Mouse (Mus musculus): Measurements from ENCODE around the gene Rpl35a. TPM values are rescaled to one million over a fixed set of nuclear protein-coding genes. Genes with fewer than 3 reads are reported as not detected.
"Not testable (repeated sequence)": the region's sequence is repeated elsewhere in the genome, so short reads cannot be mapped to it uniquely, and the experiment has no call there.

The Rpl35a gene
- polyA plus RNA-seq, 1 experiment from 2014 or later, result 684 TPM

- Histone ChIP-seq H3K4me1 (peaks cover 39% of the 10 kb centered on the region), H3K9ac (replicated peaks) (0 out of 2 replicates have a peak overlapping the region, but pooled peaks have one; percentile 34), H3K4me2 (replicated peaks) (0 out of 2 replicates have a peak overlapping the region, but pooled peaks have one; percentile 59), H3K36me3 (peaks cover 33% of the 10 kb centered on the region)
- H3K27ac ChIP-seq (replicated peaks); ATAC-seq (ENCODE audit: low FRiP score, low read depth); H3K4me3 ChIP-seq; H3K27me3 ChIP-seq; H3K9me3 ChIP-seq: not testable (repeated sequence)
- WGBS, result 94% methylated on average over 9 of the region's 9 CpGs
These were observed 2.4 kb downstream of the Rpl35a start for GRCm38 (mm10) chr16:33058656-33059055.

- no peak overlapping the region for H3K27ac ChIP-seq (replicated peaks)
- H3K4me2 ChIP-seq (replicated peaks), result no peak overlapping the region
- ATAC-seq (ENCODE audit: low FRiP score, low read depth), result no peak
- no peaks in the 10 kb centered on the region for H3K27me3 ChIP-seq
- 86% methylated on average over 1 of the region's 1 CpGs for WGBS
- H3K4me3 ChIP-seq, result no peak overlapping the region
- H3K4me1 ChIP-seq, result peaks cover 47% of the 10 kb centered on the region
- peaks cover 33% of the 10 kb centered on the region for H3K36me3 ChIP-seq
- H3K9me3 ChIP-seq, result no peaks in the 10 kb centered on the region
- H3K9ac ChIP-seq (replicated peaks), result no peak overlapping the region
These were observed 3.2 kb downstream of the Rpl35a start for GRCm38 (mm10) chr16:33059471-33059870.

GRCm38 (mm10) chr16:33060926-33061325 lies 4.7 kb downstream of the Rpl35a start:
- no peak for ATAC-seq (ENCODE audit: low FRiP score, low read depth)
- H3K4me2 ChIP-seq (replicated peaks), result no peak overlapping the region
- peaks cover 33% of the 10 kb centered on the region for H3K36me3 ChIP-seq
- no peak overlapping the region for H3K4me3 ChIP-seq
- WGBS, result 87% methylated on average over 2 of the region's 2 CpGs
- no peak overlapping the region for H3K27ac ChIP-seq (replicated peaks)
- no peak overlapping the region for H3K9ac ChIP-seq (replicated peaks)
- no peaks in the 10 kb centered on the region for H3K27me3 ChIP-seq
- H3K9me3 ChIP-seq, result no peaks in the 10 kb centered on the region
- peaks cover 44% of the 10 kb centered on the region for H3K4me1 ChIP-seq

GRCm38 (mm10) chr16:33061400-33061799 lies 5.1 kb downstream of the Rpl35a start:
- no peaks in the 10 kb centered on the region for H3K27me3 ChIP-seq
- H3K4me1 ChIP-seq, result peaks cover 44% of the 10 kb centered on the region
- H3K27ac ChIP-seq (replicated peaks), result peak overlapping the region; percentile 78
- peaks cover 35% of the 10 kb centered on the region for H3K36me3 ChIP-seq
- WGBS, result 51% methylated on average over 11 of the region's 11 CpGs
- peak overlapping the region; percentile 79 for H3K4me2 ChIP-seq (replicated peaks)
- H3K9me3 ChIP-seq, result no peaks in the 10 kb centered on the region
- H3K9ac ChIP-seq (replicated peaks), result no peak overlapping the region
- ATAC-seq (ENCODE audit: low FRiP score, low read depth), result no peak
- H3K4me3 ChIP-seq, result peak overlapping the region; percentile 90; the same call in 1 of the 2 replicates

- Histone ChIP-seq H3K9me3 (no peaks in the 10 kb centered on the region), H3K27ac (replicated peaks) (peak within 1 kb of the TSS; percentile 78), H3K9ac (replicated peaks) (peak within 1 kb of the TSS; percentile 87), H3K36me3 (peaks cover 42% of the 10 kb centered on the region), H3K27me3 (no peaks in the 10 kb centered on the region), H3K4me1 (peaks cover 44% of the 10 kb centered on the region), H3K4me3 (peak within 1 kb of the TSS; percentile 90), H3K4me2 (replicated peaks) (peak within 1 kb of the TSS; percentile 79)
- ATAC-seq (ENCODE audit: low FRiP score, low read depth), result peak; percentile 98
- under 1% methylated on average over 62 of the region's 64 CpGs for WGBS
These were observed 5.9 kb downstream of the Rpl35a start, which contains the start of gene Lmln for GRCm38 (mm10) chr16:33062024-33062681. Gene Lmln (plus strand): TSS chr16:33062521.

- WGBS, result under 1% methylated on average over 35 of the region's 35 CpGs
- Histone ChIP-seq H3K4me3 (peak overlapping the region; percentile 90), H3K27ac (replicated peaks) (peak overlapping the region; percentile 78), H3K36me3 (peaks cover 44% of the 10 kb centered on the region), H3K9me3 (no peaks in the 10 kb centered on the region), H3K4me1 (peaks cover 42% of the 10 kb centered on the region), H3K27me3 (no peaks in the 10 kb centered on the region), H3K9ac (replicated peaks) (peak overlapping the region; percentile 87), H3K4me2 (replicated peaks) (peak overlapping the region; percentile 79)
- peak; percentile 69; the same call in 1 of the 2 replicates for ATAC-seq (ENCODE audit: low FRiP score, low read depth)
These were observed 6.5 kb downstream of the Rpl35a start for GRCm38 (mm10) chr16:33062682-33063131.

GRCm38 (mm10) chr16:33063267-33063666 lies 7.0 kb downstream of the Rpl35a start:
- Histone ChIP-seq H3K4me2 (replicated peaks) (peak overlapping the region; percentile 79), H3K4me1 (peaks cover 36% of the 10 kb centered on the region), H3K27me3 (no peaks in the 10 kb centered on the region), H3K9me3 (no peaks in the 10 kb centered on the region), H3K4me3 (peak overlapping the region; percentile 90), H3K27ac (replicated peaks) (no peak overlapping the region), H3K9ac (replicated peaks) (peak overlapping the region; percentile 87), H3K36me3 (peaks cover 45% of the 10 kb centered on the region)
- WGBS, result 28% methylated on average over 7 of the region's 7 CpGs
- no peak for ATAC-seq (ENCODE audit: low FRiP score, low read depth)

- ATAC-seq (ENCODE audit: low FRiP score, low read depth), result no peak
- H3K4me2 ChIP-seq (replicated peaks), result no peak overlapping the region
- H3K27ac ChIP-seq (replicated peaks), result no peak overlapping the region
- H3K4me3 ChIP-seq, result no peak overlapping the region
- peaks cover 43% of the 10 kb centered on the region for H3K36me3 ChIP-seq
- H3K4me1 ChIP-seq, result peaks cover 25% of the 10 kb centered on the region
- no peaks in the 10 kb centered on the region for H3K27me3 ChIP-seq
- no peak overlapping the region for H3K9ac ChIP-seq (replicated peaks)
- H3K9me3 ChIP-seq, result no peaks in the 10 kb centered on the region
- WGBS, result 70% methylated on average over 9 of the region's 9 CpGs
These were observed 8.4 kb downstream of the Rpl35a start for GRCm38 (mm10) chr16:33064636-33065035.

GRCm38 (mm10) chr16:33070928-33071327 lies 14.7 kb downstream of the Rpl35a start:
- no peak overlapping the region for H3K4me3 ChIP-seq
- no peak overlapping the region for H3K27ac ChIP-seq (replicated peaks)
- no peak overlapping the region for H3K4me2 ChIP-seq (replicated peaks)
- no peaks in the 10 kb centered on the region for H3K27me3 ChIP-seq
- H3K9ac ChIP-seq (replicated peaks), result no peak overlapping the region
- H3K9me3 ChIP-seq, result no peaks in the 10 kb centered on the region
- ATAC-seq (ENCODE audit: low FRiP score, low read depth), result no peak
- H3K36me3 ChIP-seq, result peaks cover 67% of the 10 kb centered on the region
- no peaks in the 10 kb centered on the region for H3K4me1 ChIP-seq

- Histone ChIP-seq H3K36me3 (peaks cover 69% of the 10 kb centered on the region), H3K9me3 (no peaks in the 10 kb centered on the region), H3K27me3 (no peaks in the 10 kb centered on the region), H3K4me1 (no peaks in the 10 kb centered on the region), H3K4me3 (no peak overlapping the region), H3K4me2 (replicated peaks) (no peak overlapping the region), H3K9ac (replicated peaks) (no peak overlapping the region), H3K27ac (replicated peaks) (no peak overlapping the region)
- WGBS, result 93% methylated on average over 6 of the region's 6 CpGs
- ATAC-seq (ENCODE audit: low FRiP score, low read depth), result no peak
These were observed 16.8 kb downstream of the Rpl35a start for GRCm38 (mm10) chr16:33072871-33073557.

GRCm38 (mm10) chr16:33074967-33075366 lies 18.7 kb downstream of the Rpl35a start:
- peaks cover 57% of the 10 kb centered on the region for H3K36me3 ChIP-seq
- 87% methylated on average over 5 of the region's 5 CpGs for WGBS
- no peak overlapping the region for H3K27ac ChIP-seq (replicated peaks)

GRCm38 (mm10) chr16:33076078-33076477 lies 19.8 kb downstream of the Rpl35a start:
- H3K4me3 ChIP-seq, result no peak overlapping the region
- ATAC-seq (ENCODE audit: low FRiP score, low read depth), result no peak
- H3K4me1 ChIP-seq, result no peaks in the 10 kb centered on the region
- H3K27me3 ChIP-seq, result no peaks in the 10 kb centered on the region
- H3K4me2 ChIP-seq (replicated peaks), result no peak overlapping the region
- H3K9ac ChIP-seq (replicated peaks), result no peak overlapping the region
- no peak overlapping the region for H3K27ac ChIP-seq (replicated peaks)
- H3K36me3 ChIP-seq, result peaks cover 50% of the 10 kb centered on the region
- no peaks in the 10 kb centered on the region for H3K9me3 ChIP-seq
- 82% methylated on average over 6 of the region's 6 CpGs for WGBS

More at GRCm38 (mm10) chr16:33074967-33075366, 18.7 kb downstream of the Rpl35a start:
- no peaks in the 10 kb centered on the region for H3K9me3 ChIP-seq
- no peak for ATAC-seq (ENCODE audit: low FRiP score, low read depth)
- no peak overlapping the region for H3K4me3 ChIP-seq
- H3K4me1 ChIP-seq, result no peaks in the 10 kb centered on the region
- no peak overlapping the region for H3K4me2 ChIP-seq (replicated peaks)
- no peaks in the 10 kb centered on the region for H3K27me3 ChIP-seq
- no peak overlapping the region for H3K9ac ChIP-seq (replicated peaks)
